Mouse (Mus musculus) MEL (cell line): ENCODE results near the gene Fam89a.

Experiments used
- CHD2 ChIP-seq: IDR thresholded peaks from 2 replicates; pipeline ENCODE4 v1.6.1; 2011; ENCODE audit warnings: low read length, improper control_type of control experiment
- CTCF ChIP-seq, 3 experiments: IDR thresholded peaks in 2 of 3; conservative IDR thresholded peaks in 1 of 3; 2 replicates each; pipeline ENCODE4 v1.5.1; 2011 to 2012; ENCODE audit warnings: low read length in 3 of 3, low read depth in 2 of 3, mild to moderate bottlenecking in 2 of 3, improper control_type of control experiment in 1 of 3, inconsistent platforms in 1 of 3, mixed read lengths in 1 of 3, moderate library complexity in 1 of 3; ENCODE audit not compliant: control insufficient read depth in 1 of 3, insufficient read depth in 1 of 3, poor library complexity in 1 of 3, severe bottlenecking in 1 of 3
- POLR2A ChIP-seq, 2 experiments: IDR thresholded peaks; 2 replicates each; pipeline ENCODE4 v1.6.1; 2011 to 2012; ENCODE audit warnings: low read length in 2 of 2, mild to moderate bottlenecking in 2 of 2, control low read depth in 1 of 2, improper control_type of control experiment in 1 of 2, low read depth in 1 of 2, moderate library complexity in 1 of 2; ENCODE audit not compliant: control insufficient read depth in 1 of 2, insufficient read depth in 1 of 2, poor library complexity in 1 of 2
- SMC3 ChIP-seq: IDR thresholded peaks from 2 replicates; pipeline ENCODE4 v1.6.1; 2011; ENCODE audit warnings: low read depth, low read length, improper control_type of control experiment
- TAL1 ChIP-seq: IDR thresholded peaks from 2 replicates; pipeline ENCODE4 v1.6.1; 2012; ENCODE audit warnings: mild to moderate bottlenecking, inconsistent platforms, low read length, moderate library complexity, mixed read lengths

DNA sequence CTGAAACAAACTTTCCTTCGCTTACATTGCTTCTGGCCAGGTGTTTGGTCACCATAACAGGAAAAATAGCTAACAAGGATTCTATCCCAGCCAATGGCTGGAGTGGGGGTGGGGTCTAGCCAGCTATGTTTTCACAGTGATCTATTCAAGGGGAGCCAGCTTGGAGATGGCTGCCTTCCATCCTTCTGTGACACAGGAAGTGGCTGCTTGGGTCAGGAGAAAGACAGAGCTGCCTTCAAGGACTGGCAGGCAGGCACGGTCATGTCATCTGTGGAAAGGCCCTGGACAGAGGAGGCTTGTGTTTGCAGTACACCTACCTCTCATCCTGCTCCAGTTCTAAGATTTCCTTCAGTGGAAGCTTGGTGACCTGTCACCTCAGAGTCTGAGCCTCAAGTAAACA is 20.8 kb upstream of the Fam89a start:
- TF ChIP-seq CHD2 (no peak), CTCF (IDR thresholded peaks at IDR 0.05 in 2 of 3, conservative IDR thresholded peaks at IDR 0.05 in 1 of 3; ENCODE audit: control insufficient read depth in 1 of 3, insufficient read depth in 1 of 3, low read depth in 2 of 3, low read length in 3 of 3, poor library complexity in 1 of 3, severe bottlenecking in 1 of 3) (no peak), SMC3 (no peak), TAL1 (no peak), POLR2A (IDR thresholded peaks at IDR 0.05; ENCODE audit: control insufficient read depth in 1 of 2, insufficient read depth in 1 of 2, low read depth in 1 of 2, low read length in 2 of 2, poor library complexity in 1 of 2) (no peak)
